Mouse (Mus musculus) erythroblast, embryonic 14.5 days (primary cell): ENCODE results near the gene Tex13a. TPM values are rescaled to one million over a fixed set of nuclear protein-coding genes. Genes with fewer than 3 reads are reported as not detected.

Experiments used
- H3K27me3 ChIP-seq: 2 replicates; pipeline ENCODE4 v1.6.1; 2012; ENCODE audit warnings: inconsistent platforms; ENCODE audit not compliant: control insufficient read depth
- H3K36me3 ChIP-seq: 2 replicates; pipeline ENCODE4 v1.6.1; 2012; ENCODE audit warnings: mild to moderate bottlenecking, inconsistent platforms; ENCODE audit not compliant: control insufficient read depth
- H3K4me1 ChIP-seq: 2 replicates; pipeline ENCODE4 v1.6.1; 2012; ENCODE audit warnings: inconsistent platforms; ENCODE audit not compliant: control insufficient read depth
- H3K4me3 ChIP-seq: replicated peaks from 2 replicates; pipeline ENCODE3; 2012; ENCODE audit warnings: moderate library complexity, mild to moderate bottlenecking, inconsistent platforms
- H3K9me3 ChIP-seq: 2 replicates; pipeline ENCODE4 v1.6.1; 2012; ENCODE audit warnings: low read length, inconsistent platforms, mixed read lengths; ENCODE audit not compliant: control insufficient read depth
- GATA1 ChIP-seq: IDR thresholded peaks from 2 replicates; pipeline ENCODE4 v1.6.1; 2012; ENCODE audit warnings: low read length, inconsistent platforms, mixed read lengths
- TAL1 ChIP-seq: IDR thresholded peaks from 3 replicates; pipeline ENCODE4 v1.6.1; 2012; ENCODE audit warnings: low read length, inconsistent platforms, mixed read lengths
- polyA plus RNA-seq: library from polyadenylated mRNA; stranded (reverse); fragments of >175 nt; gene quantifications from 2 replicates; pipeline ENCODE4 v1.2.3, GENCODE M21; 2012

Gene Tex13a
- not detected in 2 replicates for polyA plus RNA-seq

GRCm38 (mm10) chrX:138209480-138209879 is at the start of gene Tex13a:
Gene Tex13a (minus strand): TSS chrX:138209580.
- Histone ChIP-seq H3K4me3 (no peak within 1 kb of the TSS), H3K36me3 (no peaks in the 10 kb centered on the region), H3K9me3 (no peaks in the 10 kb centered on the region; the same call in 1 of the 2 replicates), H3K27me3 (no peaks in the 10 kb centered on the region), H3K4me1 (no peaks in the 10 kb centered on the region)
- no peak for TF ChIP-seq TAL1
- TF ChIP-seq GATA1 = no peak

- Histone ChIP-seq H3K9me3 (no peaks in the 10 kb centered on the region), H3K36me3 (no peaks in the 10 kb centered on the region), H3K27me3 (no peaks in the 10 kb centered on the region), H3K4me1 (no peaks in the 10 kb centered on the region), H3K4me3 (no peak overlapping the region)
- TF ChIP-seq TAL1 (no peak), GATA1 (no peak)
Measured at GRCm38 (mm10) chrX:138234626-138235025, 25.2 kb upstream of the Tex13a start.

- TF ChIP-seq TAL1 (no peak), GATA1 (no peak)
- Histone ChIP-seq H3K27me3 (no peaks in the 10 kb centered on the region), H3K4me3 (no peak overlapping the region), H3K4me1 (no peaks in the 10 kb centered on the region), H3K9me3 (no peaks in the 10 kb centered on the region), H3K36me3 (no peaks in the 10 kb centered on the region)
Measured at GRCm38 (mm10) chrX:138170146-138170545, 39.2 kb downstream of the Tex13a start.
